Mouse (Mus musculus) Muller cell, postnatal 12 days (primary cell): Measurements from ENCODE around the gene Plac1.

Experiments
- DNase-seq: peaks from one replicate; pipeline ENCODE4 v3.0.0-alpha.2; 2015; ENCODE audit errors: inconsistent ontology term

Gene Plac1

DNA sequence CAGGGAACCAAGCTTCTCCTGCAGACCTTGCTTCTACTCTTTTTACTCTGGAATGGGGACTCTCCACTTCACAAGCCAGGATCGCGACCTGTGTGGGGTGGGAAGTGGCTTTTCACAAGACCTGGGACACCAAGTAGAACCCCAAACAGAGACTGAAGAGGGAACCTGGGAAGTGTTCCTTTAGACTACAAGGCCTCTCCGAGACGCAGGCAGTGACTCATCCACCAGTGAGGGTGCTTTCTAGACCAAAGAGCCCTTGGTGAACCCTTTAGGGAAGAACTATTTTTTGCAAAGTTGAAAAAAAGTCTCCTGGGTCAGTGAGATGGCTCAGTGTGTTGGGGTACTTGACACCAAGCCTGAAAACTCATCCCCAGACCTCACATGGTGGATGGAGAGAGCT is 129.8 kb downstream of the Plac1 start:
- DNase-seq: no peak

DNA sequence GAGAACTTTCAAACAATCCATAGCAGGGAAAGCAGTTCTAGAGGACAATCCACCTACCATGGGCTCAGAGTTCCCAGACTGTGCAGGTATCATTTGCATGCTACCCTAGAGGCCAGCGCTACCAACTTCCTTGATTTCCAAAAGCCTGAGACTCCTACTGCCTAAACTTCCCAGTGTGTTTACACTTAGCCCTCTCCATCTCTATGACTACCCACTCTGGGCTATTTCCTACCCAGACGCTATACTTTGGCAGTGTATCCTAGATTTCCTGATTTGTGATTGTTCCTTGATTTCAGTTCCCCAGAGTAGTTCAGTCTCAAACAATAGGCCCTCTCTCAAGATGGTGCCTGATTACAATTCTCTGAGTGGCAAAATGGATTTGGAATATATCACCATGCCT is 132.8 kb downstream of the Plac1 start:
- DNase-seq: no peak

DNA sequence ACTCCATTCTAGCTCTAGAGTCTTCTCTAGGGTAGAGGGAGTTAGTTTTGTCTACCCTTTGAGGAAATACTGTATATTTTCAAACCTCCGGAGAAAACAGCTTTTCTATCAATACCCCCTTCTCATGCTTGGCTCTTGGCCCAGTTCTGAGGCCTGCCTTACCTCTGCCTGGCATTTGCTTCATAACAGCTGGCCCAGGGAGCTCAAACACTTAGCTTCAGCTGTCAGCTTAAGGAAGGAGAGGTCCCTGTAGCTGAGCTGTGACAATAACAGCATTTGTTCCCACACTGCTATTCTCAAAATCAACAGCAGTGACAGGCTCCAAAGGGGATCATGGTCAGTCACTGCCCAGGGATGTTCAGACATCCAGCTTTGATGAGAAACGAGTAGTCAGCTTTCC is 138.7 kb downstream of the Plac1 start:
- DNase-seq: no peak

DNA sequence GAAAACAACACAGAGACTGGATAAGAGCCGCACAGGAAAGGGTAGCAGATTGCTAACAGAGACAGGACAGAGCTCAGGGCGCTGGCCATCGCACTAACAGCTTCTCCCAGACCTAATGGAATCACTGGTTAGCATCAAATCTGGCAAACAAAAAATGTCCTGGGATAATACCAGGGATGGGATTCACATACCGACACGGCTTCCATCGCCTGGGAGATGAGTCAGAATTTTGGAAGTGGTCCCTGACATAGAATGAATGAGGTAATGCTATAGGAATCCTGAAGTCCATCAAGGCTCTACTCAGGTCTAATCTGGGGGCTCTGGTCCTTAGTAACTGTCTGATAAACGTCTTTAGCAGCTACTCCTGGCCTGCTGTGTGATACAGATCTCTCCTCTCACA is 140.0 kb downstream of the Plac1 start:
- DNase-seq: peak; percentile 73

DNA sequence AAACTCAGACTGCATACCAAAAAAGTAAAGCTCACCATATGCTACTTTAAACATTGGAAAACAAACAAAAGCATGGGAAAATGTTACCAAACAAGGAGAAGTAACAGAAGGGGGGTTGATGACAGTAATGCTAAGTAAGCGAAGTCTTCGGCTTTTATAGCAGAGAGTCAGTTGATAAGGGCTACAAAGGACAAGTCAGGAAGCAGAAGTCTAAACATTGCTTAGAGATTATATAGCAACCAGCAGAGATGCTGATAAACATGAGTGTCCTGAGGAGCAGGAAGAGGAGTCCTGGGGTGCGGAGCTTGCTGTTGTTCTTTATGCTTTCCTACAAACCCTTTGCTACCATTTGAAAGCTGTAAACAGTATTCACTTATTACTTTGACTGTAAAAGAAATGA is 140.6 kb downstream of the Plac1 start:
- no peak for DNase-seq

DNA sequence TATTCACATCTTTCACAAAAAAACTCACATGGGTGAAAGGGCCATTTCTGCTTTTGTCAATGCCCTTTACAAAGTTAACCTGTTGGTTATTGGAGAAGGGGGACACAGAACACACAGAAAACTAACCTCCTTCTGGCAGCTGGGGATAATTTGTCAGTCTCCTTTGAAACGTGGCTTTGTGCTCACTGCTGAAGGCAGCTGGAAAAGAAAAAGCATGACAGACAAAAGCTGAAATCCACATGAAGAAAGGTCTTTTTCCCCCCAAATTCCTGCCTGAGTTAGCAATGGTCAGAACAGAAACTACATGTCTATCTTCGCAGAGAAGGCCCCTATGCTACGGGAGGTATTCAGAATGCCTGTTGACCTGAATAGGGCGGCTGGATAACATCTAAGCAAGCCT is 141.6 kb downstream of the Plac1 start:
- DNase-seq: no peak

DNA sequence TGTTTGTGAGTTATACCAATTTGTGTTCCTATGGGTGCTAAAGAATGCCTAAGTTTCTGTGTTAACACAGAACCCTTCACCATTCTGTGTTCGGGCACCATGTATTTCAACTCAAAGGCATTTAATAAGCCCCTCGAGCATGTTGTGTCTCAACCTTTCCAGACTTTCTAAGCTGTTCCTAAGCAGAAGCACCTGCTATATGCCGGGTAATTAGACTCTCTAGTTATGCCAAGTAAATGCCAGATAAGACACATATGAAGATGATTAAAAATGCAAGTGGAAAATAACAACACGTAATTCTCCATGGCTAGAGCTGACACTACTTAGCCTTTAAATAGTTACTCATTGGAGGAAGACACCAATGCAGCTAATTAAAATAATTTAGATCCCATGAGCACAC is 142.1 kb downstream of the Plac1 start:
- no peak for DNase-seq

DNA sequence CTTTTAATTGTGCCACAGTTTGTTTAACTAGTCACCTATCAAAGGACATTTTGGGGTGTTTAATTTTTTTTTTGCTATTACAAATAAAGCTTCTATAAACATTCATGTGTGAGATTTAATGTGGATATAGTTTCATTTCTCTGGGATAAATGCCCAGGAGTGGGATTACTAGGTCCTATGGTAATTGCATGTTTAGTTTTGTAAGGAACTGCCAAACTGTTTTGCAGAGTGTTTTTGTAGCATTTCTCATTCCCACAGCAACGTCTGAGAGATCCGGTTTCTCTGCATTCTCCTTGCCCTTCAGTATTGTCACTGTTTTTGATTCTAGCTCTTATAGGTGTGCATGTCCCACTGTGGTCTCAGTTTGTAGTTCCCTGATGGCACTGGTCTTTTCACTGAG is 146.5 kb downstream of the Plac1 start:
- no peak for DNase-seq

DNA sequence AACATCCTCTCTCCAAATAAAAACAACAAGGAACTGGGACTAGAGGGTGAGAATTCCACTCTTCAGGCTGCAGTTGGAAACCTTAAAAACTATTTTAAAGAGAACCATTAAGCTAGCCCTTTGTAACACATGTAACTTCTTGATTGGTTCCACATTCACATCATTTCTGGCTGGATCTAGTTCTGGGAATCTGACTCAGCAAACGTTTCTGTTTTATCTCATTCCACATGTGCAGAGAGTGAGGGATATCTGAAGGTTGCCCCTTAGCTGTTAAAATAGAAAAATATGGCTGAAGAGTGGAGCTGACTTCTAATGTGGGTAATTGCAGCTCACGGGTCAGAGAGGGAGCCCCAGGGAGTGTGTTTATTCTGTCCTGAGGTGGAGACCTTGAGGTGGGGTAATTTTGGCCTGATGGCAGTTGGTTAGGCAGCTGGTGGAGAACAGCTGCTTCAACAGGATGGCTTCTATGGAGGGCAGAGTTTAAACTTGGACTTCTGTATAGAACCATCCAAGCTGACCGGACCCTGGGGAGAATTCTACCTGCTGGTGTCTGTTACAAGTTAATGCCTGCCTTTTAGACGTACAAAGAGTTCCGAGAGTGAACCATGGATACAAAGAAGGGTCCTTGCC is 151.1 kb downstream of the Plac1 start:
- no peak for DNase-seq

DNA sequence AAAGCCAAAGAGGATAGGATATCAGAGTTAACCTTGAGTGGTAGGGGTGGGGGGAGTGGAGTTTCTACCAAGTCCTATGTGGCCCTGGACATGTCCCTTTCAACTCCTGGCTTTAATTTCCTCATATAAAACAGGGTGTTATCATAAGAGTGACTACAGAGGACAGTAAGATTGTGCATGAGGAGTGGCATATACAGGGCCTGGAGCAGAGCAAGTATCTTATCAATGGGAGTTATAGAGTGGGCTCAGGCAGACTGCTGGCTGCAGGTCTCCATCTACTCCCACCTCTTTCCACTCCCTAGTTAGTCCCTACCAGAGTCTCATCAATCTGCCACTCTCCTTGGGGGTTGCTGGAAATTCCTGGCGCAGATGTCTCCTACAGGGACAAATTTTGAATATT is 152.7 kb downstream of the Plac1 start:
- DNase-seq: no peak

DNA sequence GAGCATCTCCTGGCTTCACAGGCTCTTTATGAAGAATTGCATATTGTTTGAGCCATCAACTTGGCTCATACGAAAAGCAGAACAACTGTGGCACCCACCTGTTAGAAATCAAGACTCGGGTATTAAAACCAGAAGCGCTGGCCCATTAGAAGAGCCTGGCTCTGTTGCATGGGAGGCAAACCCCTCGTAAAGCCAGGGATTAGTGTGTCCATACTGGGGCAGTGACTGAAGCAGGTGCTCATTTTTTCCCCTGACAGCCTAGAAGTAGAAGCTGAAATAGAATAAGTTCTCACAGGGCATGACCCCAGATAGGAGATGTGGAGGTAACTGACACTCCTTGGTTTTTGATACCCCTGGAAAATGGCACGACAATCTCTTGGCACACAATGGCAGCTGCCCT is 154.4 kb downstream of the Plac1 start:
- no peak for DNase-seq

DNA sequence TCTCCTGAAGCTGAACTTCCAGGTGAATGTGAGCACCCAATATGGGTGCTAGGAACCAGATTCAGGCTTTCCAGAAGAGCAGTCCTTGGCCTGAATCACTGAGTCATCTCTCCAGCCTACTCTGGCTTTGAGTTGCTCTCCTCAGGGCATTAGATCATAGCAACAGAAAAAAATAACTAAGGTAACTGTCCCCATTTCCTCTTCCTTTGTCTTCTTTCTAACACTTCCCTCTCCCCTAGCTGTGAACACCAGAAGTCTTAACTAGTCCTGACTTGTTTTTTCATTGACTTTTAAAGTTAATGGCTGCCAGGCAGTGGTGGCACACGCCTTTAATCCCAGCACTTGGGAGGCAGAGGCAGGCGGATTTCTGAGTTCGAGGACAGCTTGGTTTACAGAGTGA is 175.5 kb downstream of the Plac1 start:
- DNase-seq: no peak

DNA sequence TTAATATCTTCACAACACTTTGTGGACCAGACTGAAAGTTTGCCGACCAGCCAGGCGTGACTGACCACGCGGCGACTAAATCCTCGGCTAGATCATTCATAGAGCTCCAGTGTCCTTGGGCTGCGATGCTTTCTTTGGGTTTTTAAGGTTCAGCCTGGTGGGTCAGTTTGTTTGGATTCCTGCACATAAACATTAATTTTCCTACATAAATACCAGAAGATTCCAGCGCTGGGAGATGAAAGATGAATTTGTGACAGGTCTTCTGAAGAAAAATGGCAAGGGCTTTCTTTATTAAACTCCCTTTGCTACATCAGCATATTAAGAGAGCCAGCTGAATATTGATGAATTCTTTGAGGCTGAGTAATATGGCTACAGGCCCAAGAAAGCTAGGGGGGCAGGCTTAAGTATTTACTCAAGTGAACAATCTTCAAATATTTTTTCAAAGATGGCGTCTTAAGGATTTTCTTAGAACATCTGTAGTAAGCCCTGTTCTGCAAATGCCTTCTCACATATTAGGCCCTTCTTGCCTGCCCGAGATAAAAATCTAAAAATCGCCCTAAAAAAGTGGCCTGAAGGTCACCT is 180.4 kb downstream of the Plac1 start:
- peak; percentile 20 for DNase-seq

DNA sequence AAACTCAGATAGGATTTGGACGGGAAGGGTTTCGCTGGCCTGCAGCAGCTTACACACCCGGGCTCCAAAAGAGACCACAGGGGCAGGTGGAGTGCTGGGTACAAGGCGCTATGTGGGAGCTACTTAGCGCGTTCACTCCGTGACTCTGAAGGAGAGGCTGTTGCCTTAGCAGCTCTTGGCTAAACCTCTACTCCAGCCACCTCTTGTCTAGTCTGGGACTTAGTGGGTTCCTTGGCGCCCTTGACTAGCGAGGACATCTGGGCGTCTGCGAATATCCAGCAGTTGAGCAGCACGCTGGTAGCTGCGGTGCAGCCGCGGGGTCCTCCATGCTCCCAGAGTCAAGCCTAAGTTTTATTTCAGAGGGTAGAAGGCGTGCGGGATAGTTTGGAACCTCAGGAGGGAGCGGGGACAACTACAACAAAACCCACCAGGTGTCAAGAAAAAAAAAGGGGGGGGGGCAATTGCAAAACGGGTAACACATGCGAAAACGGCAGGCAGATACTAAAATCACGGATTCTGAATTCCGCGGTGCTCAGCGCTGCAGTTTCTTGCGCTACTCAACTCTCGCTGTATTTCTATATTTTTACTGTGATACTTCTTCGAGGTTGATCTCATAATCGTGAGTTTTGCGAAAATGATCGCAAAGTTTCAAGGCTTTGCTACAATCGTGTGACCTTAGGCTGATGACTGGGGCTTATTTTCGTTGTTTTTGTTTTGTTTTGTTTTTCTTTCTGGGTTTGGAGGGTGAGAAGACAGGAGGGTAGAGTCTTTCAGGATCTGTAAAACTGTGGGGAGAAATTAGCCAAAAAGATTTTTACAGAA is 181.2 kb downstream of the Plac1 start:
- DNase-seq: peak; percentile 20

DNA sequence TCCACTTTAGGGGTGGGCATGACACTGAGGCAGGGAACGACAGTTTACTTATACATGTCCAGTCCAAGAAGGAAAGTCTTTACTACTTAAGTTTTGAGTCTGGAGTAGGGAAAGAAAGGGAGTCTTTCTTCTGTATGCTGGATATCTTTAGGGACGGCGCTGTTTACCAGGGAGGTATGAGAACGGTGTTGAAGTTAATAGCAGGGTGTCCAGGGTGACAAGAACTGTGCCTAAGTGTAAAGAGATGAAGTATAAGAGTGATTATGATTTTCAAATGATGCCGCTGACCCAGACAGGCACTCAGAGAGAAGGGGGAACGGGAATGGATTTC is 182.2 kb downstream of the Plac1 start:
- DNase-seq: no peak

DNA sequence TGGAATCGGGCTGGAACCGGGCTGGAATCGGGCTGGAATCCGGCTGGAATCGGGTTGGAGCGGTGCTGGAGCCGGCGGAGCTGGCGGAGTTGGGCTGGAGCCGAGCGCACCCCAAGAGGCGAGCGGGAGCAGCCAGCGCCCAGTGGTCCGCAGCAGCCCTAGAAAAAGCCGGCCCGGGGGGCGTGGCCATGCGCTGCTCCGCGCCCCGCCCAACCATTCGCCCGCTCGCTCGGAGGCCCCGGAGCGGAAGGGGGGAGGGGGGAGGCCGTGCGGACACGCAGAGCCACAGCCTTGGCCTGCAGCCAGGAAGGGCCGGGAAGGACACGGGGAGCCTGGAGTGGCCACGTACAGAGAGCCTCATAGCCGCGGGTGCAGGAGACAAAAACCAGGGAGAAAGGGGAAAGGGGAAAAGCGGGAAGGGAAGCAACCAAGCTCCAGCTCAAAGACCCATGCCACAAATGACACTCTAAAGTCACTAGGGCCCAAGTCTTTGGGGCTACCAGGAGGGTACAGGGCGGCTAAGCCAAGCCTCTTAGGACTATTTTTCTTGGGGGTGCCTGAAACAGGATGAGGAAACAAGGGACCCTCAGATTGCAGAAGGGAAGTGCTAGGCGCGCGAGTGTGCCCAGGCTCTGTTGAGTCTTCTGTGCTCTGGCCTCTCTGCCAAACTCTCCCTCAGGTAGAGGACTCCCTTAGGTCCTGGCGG is 182.7 kb downstream of the Plac1 start:
- DNase-seq: peak; percentile 84

DNA sequence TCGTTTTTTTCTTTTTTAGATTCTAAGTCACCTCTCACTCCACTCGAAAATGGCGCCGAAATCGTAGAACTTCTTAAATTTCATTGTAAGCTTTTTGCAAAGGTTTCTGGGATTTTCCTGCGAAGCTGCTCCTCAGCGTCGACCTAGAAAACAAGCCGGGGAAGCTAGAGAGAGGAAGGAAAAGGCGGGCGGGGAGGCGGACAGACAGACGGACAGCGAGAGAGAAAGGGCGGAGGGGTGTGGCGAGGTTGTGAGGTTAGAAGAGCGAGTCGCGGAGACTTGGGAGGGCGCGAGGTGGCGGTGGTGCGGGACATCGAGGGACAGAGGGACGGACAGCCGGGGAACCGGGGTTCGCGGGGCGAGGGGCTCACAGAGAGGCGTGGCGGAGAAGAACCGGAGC is 183.3 kb downstream of the Plac1 start:
- peak; percentile 41 for DNase-seq

DNA sequence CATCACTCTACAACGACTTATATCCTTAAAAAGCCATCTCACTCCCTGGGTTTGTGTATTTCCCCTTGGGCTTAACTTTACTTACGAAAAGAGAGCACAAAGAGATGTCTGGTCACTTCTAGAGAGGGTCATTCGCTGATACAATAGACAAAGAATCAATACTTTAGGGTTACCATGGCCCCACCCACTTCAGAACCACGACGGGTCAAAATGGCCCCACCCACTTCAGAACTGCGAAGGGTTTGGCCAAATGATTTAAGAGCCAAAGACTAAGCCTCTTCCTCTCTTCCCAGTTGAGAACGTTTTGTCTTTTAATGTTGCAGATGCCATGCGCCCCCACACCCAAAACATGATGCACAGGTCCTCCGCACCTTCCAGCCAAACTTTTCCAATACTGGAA is 184.1 kb downstream of the Plac1 start:
- no peak for DNase-seq

DNA sequence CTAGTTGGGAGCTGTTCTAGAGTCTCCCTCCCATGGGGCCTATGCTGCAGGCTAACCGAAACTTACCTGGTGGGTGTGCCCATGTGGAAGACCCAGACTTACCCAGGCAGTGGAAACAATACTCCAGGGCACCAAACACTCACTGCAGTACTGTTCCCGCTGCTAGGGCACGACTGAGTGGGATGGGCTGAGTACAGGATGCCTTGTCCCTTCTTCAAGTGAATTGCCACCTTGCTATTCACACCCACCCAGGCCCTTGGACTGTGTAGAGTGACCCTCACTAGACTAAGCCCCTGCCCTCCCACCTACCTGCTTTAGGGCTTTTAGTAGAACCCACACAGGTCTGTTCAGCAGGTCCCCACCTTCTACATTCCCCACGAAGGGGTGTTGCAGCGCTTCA is 186.0 kb downstream of the Plac1 start:
- DNase-seq: no peak

DNA sequence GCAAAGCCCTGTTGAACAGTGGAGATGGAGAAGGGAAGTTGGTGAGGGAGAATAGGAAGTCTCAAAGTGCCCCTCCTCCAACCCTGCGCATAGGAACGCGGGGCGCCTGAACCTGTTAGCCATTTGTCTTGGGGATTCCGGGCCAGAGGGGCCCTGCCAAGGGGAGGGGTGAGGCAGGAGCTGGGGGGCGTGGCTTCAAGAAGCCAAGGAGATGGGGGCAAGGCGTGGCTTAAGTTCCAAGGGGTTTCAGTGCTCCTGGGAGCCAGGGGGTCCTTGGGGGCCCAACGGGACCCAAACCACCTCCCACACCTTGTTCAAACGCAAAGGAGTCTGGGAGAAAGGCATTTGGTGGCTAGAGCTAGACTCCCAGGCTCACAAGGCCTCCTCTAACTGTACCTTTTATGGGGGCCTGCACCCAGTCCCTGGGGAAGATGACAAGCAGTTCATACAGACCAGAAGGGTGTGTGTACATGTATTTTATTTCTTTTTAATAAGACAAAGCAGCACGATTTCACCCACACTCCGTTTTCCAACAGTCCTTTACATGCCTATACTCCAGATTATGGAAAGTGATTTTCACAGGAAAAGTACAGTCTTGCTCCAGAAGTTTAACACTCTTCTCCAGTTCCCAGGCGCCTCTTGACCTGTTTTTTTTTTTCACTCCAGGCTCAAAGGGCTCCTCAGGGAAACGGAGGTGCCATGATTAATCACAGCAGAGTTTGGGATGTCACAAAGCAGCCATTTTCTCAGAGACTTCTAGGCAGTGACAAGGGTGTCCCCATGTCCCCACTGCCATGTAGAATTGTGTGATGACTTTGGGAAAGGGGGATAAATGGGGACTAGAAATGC is 187.0 kb downstream of the Plac1 start:
- DNase-seq: no peak

DNA sequence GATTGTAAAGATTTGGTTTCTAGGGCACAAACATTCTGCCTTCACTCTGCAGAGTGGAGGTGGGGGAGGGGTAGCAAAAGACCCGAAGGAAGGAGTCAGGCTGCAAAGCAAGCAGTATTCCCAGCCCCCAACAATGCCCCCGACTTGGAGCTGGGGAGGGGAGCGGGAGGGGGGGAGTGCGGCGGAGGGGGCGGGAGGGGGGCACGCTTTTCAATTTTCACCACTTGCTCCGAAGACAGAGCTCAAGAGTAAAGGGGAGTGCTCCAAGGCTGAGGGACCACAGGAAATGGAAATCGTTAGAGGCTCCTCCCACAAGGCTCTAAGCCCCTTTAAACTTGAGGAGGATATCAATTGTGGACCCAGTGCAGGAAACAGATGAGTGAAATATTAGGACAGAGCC is 189.6 kb downstream of the Plac1 start:
- DNase-seq: no peak

DNA sequence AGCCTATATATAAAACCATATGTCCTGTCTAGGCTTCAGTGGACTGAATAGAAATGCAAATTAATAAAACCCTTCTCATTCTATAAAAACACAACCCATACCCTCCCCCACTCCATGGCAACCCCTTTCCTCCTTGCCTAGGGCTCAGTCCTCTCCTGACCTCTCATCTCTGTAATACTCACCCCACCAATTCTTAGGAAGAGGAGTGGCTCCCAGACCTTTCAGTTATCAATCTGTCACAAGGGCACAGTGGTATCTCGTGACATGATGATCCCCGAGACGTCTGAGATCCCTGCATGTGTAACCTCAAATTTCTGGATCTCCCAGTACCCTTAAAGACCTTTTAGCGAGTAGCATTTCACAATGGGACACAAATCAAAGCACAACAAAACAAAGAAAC is 190.7 kb downstream of the Plac1 start:
- DNase-seq: no peak
